Mouse (Mus musculus) v-Abl transformed pro-B cells (cell line): Measurements from ENCODE around the gene Tcte2.

Experiments used
- in situ Hi-C, 2 experiments: fragments of 400-800 bp; cut with MboI; formaldehyde crosslinking; loops; one replicate each; pipeline ENCODE4 v1.15.1; 2025; ENCODE audit not compliant: unreplicated experiment in 2 of 2

Tcte2 gene

DNA sequence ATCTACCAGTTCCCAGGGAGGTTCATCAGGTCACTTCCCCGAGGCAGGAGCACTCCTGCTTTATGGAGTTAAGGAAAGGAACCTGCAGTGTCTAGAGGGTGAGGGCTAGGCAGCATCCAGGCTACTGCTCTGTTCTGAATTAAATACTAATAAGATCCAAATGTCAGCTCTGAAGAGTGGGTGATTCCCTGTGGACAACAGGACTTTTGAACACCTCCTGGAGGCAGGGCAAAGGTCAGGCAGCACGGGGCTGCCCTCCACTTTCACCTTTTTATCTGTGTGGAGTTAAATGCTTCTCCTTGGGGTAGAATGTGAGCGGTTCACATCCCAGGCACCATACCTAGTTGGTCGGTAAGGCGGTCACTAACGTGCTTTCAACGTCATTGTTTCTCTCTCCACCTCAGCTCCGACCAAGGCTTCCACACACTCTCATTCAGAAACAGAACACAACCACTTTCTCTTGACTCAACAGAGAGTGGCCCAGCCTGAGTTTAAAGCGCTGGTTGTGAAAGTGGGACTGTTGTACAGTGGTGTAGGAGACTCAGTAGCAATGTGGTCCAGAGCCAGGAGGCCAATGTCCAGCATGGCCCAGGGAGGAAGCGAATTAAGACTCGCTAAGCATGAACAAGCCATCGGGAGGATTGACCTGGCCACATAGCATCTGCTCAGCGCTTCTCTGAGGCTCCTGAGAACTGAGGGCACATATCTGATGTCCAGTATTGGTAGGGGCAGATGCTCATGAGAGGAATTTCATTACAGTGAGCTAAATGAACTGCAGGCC lies 98.0 kb downstream of the Tcte2 start:
- in situ Hi-C loops, result no loop called here
